Mouse (Mus musculus) kidney, embryonic 16.5 days (tissue): Measurements from ENCODE around the gene Ktn1. TPM values are rescaled to one million over a fixed set of nuclear protein-coding genes. Genes with fewer than 3 reads are reported as not detected.

Experiments
- ATAC-seq: fragments of 200-750 bp; cut with Nextera tagmentation; 2 replicates; pipeline ENCODE4 v1.8.0; 2017; ENCODE audit warnings: moderate TSS enrichment; ENCODE audit not compliant: low FRiP score, low TSS enrichment
- H3K27ac ChIP-seq: fragments of 300-500 bp; sonication (generic); 2 replicates; pipeline ENCODE4 v1.5.1; 2014; ENCODE audit warnings: low read length
- H3K27me3 ChIP-seq: fragments of 300-500 bp; sonication (generic); 2 replicates; pipeline ENCODE4 v1.6.1; 2014; ENCODE audit warnings: low read length, control low read depth, mixed read lengths; ENCODE audit not compliant: insufficient read depth
- H3K36me3 ChIP-seq: fragments of 300-500 bp; sonication (generic); 2 replicates; pipeline ENCODE4 v1.6.1; 2014; ENCODE audit warnings: low read length, control low read depth, mixed read lengths; ENCODE audit not compliant: insufficient read depth
- H3K4me1 ChIP-seq: fragments of 300-500 bp; sonication (generic); 2 replicates; pipeline ENCODE4 v1.6.1; 2014; ENCODE audit warnings: low read length, control low read depth, mixed read lengths; ENCODE audit not compliant: insufficient read depth
- H3K4me2 ChIP-seq: fragments of 300-500 bp; sonication (generic); replicated peaks from 2 replicates; pipeline ENCODE4 v1.6.1; 2014; ENCODE audit warnings: low read depth, low read length
- H3K4me3 ChIP-seq: fragments of 300-500 bp; sonication (generic); 2 replicates; pipeline ENCODE4 v1.5.1; 2014; ENCODE audit warnings: mild to moderate bottlenecking, low read length
- H3K9ac ChIP-seq: fragments of 300-500 bp; sonication (generic); replicated peaks from 2 replicates; pipeline ENCODE4 v1.6.1; 2014; ENCODE audit warnings: low read length
- H3K9me3 ChIP-seq: fragments of 300-500 bp; sonication (generic); 2 replicates; pipeline ENCODE4 v1.6.1; 2016; ENCODE audit warnings: low read length, control low read depth
- WGBS: fragments of 180-500 bp; shearing (Covaris S2); extraction: QIAGEN DNeasy Blood & Tissue Kit; methylation state at CpG from one replicate; pipeline ENCODE4 v1.1.7; 2014; 5-methylcytosine and 5-hydroxymethylcytosine counted together
- polyA plus RNA-seq: library from polyadenylated mRNA; unstranded; fragments of >200 nt; fragmentation: Nextera tagmentation; extraction: Ambion mirVana; gene quantifications from 2 replicates; pipeline ENCODE4 v1.2.1, GENCODE M21; 2015

The Ktn1 gene
- polyA plus RNA-seq, 1 experiment from 2014 or later, result 52.1 TPM

DNA sequence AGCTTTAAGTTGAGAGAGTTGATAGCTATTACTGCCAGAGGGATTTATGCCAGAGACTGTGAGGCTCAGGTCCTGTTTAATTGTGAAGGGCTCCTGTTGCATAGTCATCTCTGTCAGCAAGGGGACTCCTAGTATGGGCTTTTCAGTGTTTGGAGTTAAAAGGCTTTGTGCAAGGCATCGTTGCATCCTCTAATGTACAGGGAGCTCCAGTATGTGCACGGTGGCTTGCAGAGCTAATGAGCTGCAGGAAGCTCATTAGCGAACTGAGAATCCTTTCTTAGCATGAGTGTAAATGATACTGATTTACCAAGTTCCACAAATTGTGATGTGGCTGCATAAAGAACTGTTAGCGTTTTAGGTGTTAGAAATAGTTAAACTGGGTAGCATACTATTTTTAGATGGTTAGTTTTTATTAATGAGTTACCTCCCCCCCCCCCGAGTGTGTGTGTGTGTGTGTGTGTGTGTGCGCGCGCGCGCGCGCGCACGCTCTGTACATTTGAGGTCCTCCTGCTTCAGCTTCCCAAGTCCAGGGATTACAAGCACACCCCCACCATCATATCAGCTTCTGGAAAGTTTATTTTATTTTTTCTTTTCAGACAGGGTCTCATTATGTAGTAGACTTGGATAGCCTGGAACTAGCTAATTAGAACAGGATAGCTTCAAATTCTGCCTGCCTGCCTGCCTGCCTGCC, 69.8 kb downstream of the Ktn1 start:
- ATAC-seq, result no peak
- no peaks in the 10 kb centered on the region for H3K4me1 ChIP-seq

DNA sequence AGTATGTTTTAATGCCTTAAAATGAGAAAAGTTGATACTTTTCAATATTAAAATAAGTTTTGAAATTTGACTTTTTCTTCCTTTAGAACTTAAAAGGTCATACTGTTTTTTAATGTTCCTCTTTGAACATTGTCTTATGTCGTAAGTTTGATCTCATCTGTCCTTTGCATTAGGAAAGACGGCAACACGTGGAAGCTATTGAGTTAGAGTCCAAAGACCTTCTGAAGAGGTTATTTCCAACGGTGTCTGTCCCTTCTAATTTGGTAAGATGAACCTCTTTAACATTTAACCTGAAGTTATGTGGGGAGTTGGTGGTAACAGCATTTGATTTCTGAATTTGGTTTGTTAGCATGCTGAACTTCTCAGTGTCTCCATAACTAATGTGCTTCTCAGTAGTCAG, 71.8 kb downstream of the Ktn1 start:
- H3K36me3 ChIP-seq, result peaks cover 40% of the 10 kb centered on the region
- no peaks in the 10 kb centered on the region for H3K4me1 ChIP-seq
- no peak overlapping the region for H3K4me3 ChIP-seq
- ATAC-seq, result no peak
- no peak overlapping the region for H3K9ac ChIP-seq
- no peak overlapping the region for H3K4me2 ChIP-seq
- H3K27me3 ChIP-seq, result no peaks in the 10 kb centered on the region
- H3K27ac ChIP-seq, result no peak overlapping the region
- 91% methylated on average over 4 of the region's 4 CpGs for WGBS
- H3K9me3 ChIP-seq, result no peaks in the 10 kb centered on the region

More for the DNA sequence above, 69.8 kb downstream of the Ktn1 start:
- peaks cover 28% of the 10 kb centered on the region for H3K36me3 ChIP-seq
- H3K9me3 ChIP-seq, result no peaks in the 10 kb centered on the region
- H3K4me3 ChIP-seq, result no peak overlapping the region
- 95% methylated on average over 14 of the region's 14 CpGs for WGBS
- H3K9ac ChIP-seq, result no peak overlapping the region
- no peak overlapping the region for H3K27ac ChIP-seq
- no peaks in the 10 kb centered on the region for H3K27me3 ChIP-seq
- H3K4me2 ChIP-seq, result no peak overlapping the region

DNA sequence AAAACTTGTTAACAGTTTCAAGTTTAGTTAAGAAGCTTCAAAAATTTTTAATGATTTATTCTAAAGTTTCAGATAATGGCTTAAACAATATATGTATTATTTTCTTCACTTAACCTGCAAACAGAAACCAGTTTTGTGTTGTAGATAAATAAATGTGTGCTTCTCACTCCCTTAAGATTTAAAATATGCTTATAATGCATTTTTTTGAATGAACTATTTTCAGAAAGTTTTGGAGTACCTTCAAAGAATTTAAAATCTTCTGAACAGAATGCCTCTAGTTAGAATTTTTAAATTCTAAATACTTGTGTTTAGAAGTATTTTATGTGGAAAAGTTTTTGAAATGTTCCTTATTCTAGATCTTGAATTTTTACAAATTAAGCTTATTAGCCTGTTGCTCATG, 74.8 kb downstream of the Ktn1 start:
- ATAC-seq, result no peak
- H3K4me2 ChIP-seq, result no peak overlapping the region
- no peak overlapping the region for H3K27ac ChIP-seq
- H3K36me3 ChIP-seq, result peaks cover 50% of the 10 kb centered on the region
- H3K4me1 ChIP-seq, result no peaks in the 10 kb centered on the region
- no peak overlapping the region for H3K4me3 ChIP-seq
- H3K27me3 ChIP-seq, result no peaks in the 10 kb centered on the region
- H3K9ac ChIP-seq, result no peak overlapping the region
- no peaks in the 10 kb centered on the region for H3K9me3 ChIP-seq

DNA sequence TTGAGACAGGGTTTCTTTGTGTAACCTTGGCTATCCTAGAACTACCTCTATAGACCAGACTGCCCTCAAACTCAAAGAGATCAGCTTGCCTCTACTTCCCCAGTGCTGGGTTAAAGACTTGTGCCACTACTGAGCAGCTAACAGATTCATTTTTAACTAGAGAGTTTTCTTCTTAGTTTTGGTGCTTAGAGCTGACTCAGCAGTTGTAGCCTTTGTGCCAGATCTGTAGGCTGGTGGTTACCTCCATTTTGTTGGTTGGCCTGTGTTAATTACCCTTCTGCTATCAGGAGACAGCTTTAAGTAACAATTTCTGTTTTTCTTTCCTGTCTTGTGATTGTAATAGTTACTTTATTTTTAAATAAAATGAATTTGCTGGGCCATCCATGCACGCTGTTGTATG, 80.3 kb downstream of the Ktn1 start:
- no peak overlapping the region for H3K4me3 ChIP-seq
- H3K4me1 ChIP-seq, result no peaks in the 10 kb centered on the region
- no peak overlapping the region for H3K27ac ChIP-seq
- no peaks in the 10 kb centered on the region for H3K9me3 ChIP-seq
- peaks cover 66% of the 10 kb centered on the region for H3K36me3 ChIP-seq
- no peak overlapping the region for H3K9ac ChIP-seq
- no peak overlapping the region for H3K4me2 ChIP-seq
- WGBS, result 100% methylated on average over 1 of the region's 1 CpGs
- no peak for ATAC-seq
- no peaks in the 10 kb centered on the region for H3K27me3 ChIP-seq

DNA sequence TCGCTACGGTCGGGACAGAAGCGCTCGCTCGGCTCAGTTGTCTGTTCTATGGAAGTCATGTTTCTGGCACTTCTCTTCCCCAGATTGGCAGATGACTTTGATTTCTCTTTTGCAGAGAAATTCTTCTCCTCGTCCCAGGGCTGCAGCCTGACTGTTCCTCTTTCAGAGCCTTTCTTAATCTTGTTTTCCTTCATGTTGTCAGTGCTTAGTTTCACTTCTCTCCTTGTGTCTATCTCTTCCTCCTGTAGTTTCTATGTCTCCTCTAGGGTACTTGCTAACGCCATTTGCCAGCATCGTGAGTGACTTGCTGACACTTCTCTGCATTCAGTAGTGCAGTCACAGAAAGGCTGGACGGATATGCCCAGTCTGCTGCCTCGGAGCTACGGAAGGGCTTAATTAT, 87.1 kb downstream of the Ktn1 start:
- Histone ChIP-seq H3K27ac (no peak overlapping the region), H3K4me1 (no peaks in the 10 kb centered on the region), H3K36me3 (peaks cover 46% of the 10 kb centered on the region), H3K27me3 (no peaks in the 10 kb centered on the region), H3K4me3 (no peak overlapping the region), H3K9ac (no peak overlapping the region), H3K9me3 (no peaks in the 10 kb centered on the region), H3K4me2 (no peak overlapping the region)
- no peak for ATAC-seq
- 90% methylated on average over 12 of the region's 12 CpGs for WGBS

DNA sequence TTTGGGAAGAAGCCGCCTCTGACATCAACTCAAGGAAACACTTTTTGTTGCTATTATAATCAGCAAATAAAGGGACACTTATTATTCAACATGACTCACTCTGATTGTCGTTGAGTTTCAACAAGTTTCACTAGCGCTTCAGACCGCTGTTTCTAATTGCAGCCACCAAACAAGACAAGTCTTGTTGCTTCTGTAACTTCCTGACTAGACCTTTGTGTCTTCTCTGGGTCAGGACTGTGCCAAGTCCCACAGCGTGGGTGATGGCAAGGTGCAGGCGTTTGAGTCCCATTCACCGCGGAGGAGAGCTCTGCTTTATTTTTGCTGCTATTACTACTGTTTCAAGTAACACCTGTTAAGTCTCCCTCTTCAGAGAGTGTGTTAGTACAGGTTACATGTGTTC, 88.2 kb downstream of the Ktn1 start:
- H3K36me3 ChIP-seq, result peaks cover 45% of the 10 kb centered on the region

DNA sequence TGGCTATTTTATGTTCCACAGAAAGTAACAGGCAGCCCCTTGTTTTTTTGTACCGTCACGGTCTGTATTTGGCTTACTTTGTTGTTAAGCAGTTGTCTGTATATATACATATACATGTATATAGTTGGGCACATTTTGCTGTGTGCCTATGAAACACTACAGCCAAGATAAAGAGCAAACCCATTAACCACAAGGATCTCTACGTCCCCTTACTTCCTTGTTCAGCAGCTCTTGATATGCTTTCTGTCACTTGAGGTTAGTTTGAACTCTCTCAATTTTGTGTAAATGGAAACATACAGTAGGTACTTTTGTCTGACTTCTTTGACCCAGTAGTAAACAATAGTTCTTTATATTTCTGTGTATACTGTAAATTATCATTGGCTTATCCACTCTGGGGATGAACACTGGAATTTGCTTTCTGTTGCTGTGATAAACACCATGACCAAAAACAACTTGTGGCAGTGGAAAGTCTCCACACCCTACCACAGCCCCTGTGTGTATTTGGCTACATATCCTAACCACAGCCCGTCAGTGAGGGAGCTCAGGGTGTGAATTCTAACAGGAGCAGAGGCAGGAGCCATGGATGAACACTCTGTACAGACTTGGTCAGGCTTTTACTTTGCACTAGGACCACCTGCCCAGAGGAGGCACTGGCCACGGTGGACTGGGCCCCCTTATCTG, 92.2 kb downstream of the Ktn1 start:
- H3K4me1 ChIP-seq, result no peaks in the 10 kb centered on the region
- ATAC-seq, result no peak
- no peak overlapping the region for H3K4me3 ChIP-seq
- H3K9me3 ChIP-seq, result no peaks in the 10 kb centered on the region
- no peaks in the 10 kb centered on the region for H3K27me3 ChIP-seq
- no peak overlapping the region for H3K4me2 ChIP-seq
- 84% methylated on average over 5 of the region's 5 CpGs for WGBS
- H3K36me3 ChIP-seq, result peaks cover 22% of the 10 kb centered on the region; the same call in 1 of the 2 replicates
- no peak overlapping the region for H3K27ac ChIP-seq
- H3K9ac ChIP-seq, result no peak overlapping the region

More for the DNA sequence above, 88.2 kb downstream of the Ktn1 start:
- no peak for ATAC-seq
- 93% methylated on average over 8 of the region's 8 CpGs for WGBS
- Histone ChIP-seq H3K9me3 (no peaks in the 10 kb centered on the region), H3K27ac (no peak overlapping the region), H3K27me3 (no peaks in the 10 kb centered on the region), H3K4me3 (no peak overlapping the region), H3K9ac (no peak overlapping the region), H3K4me1 (no peaks in the 10 kb centered on the region), H3K4me2 (no peak overlapping the region)

DNA sequence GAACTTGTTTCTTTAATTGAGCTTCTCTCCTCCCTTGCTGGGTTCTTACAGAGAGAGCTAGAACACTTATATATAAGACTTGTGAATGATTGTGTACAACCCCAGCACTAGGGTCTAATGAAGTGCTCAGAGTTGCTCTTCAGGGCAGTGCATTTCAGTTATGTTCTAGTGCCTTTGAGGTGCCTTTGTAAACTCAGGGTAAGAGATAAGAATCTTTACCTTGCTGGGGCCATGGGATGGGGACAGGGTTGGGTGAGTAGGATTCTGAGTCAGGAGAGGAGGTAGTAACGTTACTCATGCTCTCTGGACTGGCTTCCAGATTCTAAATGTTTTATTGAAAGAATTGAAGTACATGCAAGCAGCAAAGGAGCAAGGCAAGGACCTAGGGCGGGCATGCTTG, 92.8 kb downstream of the Ktn1 start:
- peaks cover 18% of the 10 kb centered on the region; the same call in 1 of the 2 replicates for H3K36me3 ChIP-seq
- no peak overlapping the region for H3K4me3 ChIP-seq
- no peak overlapping the region for H3K27ac ChIP-seq
- no peak overlapping the region for H3K9ac ChIP-seq
- no peaks in the 10 kb centered on the region for H3K27me3 ChIP-seq
- no peaks in the 10 kb centered on the region for H3K9me3 ChIP-seq
- 84% methylated on average over 2 of the region's 2 CpGs for WGBS
- no peak overlapping the region for H3K4me2 ChIP-seq
- H3K4me1 ChIP-seq, result no peaks in the 10 kb centered on the region
- no peak for ATAC-seq

DNA sequence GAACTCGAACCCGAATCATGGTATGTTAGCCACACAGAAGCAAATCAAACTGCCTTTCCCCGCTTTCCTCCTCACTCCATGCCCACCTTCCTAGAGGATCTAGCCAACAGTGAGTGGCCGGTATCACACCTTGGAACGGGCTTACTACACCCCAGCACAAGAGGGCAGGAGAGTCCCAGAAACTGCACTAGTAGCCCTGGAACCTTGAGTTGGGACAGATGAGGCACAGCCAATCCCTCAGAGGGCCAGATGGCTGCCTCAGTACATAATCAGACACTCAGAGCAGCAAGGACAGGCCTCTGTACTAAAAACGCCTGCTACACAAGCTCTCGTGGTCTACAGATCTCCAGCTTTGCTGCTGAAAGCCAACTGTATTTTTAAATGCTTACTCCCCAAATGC, 94.4 kb downstream of the Ktn1 start:
- Histone ChIP-seq H3K4me2 (no peak overlapping the region), H3K9ac (no peak overlapping the region), H3K9me3 (no peaks in the 10 kb centered on the region), H3K27ac (no peak overlapping the region), H3K36me3 (peaks cover 9% of the 10 kb centered on the region; the same call in 1 of the 2 replicates), H3K27me3 (no peaks in the 10 kb centered on the region), H3K4me1 (no peaks in the 10 kb centered on the region), H3K4me3 (no peak overlapping the region)
- ATAC-seq, result no peak
- 92% methylated on average over 7 of the region's 7 CpGs for WGBS

DNA sequence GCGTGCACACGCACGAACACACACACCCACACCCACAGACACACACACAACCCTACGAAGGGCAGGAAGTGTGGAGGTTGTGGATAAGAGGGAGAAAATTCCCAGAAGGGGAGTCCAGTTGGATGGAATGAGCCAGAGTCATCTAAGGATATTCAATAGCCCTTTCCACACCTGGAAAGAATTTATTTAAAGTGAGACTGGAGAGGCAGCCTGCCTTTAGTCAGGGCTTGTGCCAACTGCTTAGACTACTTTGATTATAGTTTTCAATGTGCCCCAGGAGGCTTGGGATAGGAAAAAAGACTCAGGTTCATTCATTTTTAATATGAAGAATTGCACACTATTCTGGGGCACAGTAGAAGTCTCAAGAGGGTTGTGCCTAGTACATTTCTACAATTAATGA, 96.8 kb downstream of the Ktn1 start:
- Histone ChIP-seq H3K27me3 (no peaks in the 10 kb centered on the region), H3K4me1 (no peaks in the 10 kb centered on the region), H3K4me3 (no peak overlapping the region), H3K9ac (no peak overlapping the region), H3K27ac (no peak overlapping the region), H3K9me3 (no peaks in the 10 kb centered on the region), H3K36me3 (0 out of 2 replicates have a peak, but pooled peaks cover 4% of the 10 kb centered on the region), H3K4me2 (no peak overlapping the region)
- ATAC-seq, result no peak
- WGBS, result 91% methylated on average over 4 of the region's 4 CpGs
